Mouse (Mus musculus) frontal cortex, adult (tissue): ENCODE measurements at regions not wholly inside any gene's neighbourhood (a gene's known extent, or its start where the extent isn't known, plus 50 kb on each side); places are given as distances from the start of the nearest gene placed in this dataset.

Experiments used
- ATAC-seq: cut with Nextera tagmentation; 2 replicates; pipeline ENCODE4 v1.9.2; 2017; ENCODE audit warnings: mild to moderate bottlenecking, moderate library complexity, mixed read lengths; ENCODE audit not compliant: low TSS enrichment

DNA sequence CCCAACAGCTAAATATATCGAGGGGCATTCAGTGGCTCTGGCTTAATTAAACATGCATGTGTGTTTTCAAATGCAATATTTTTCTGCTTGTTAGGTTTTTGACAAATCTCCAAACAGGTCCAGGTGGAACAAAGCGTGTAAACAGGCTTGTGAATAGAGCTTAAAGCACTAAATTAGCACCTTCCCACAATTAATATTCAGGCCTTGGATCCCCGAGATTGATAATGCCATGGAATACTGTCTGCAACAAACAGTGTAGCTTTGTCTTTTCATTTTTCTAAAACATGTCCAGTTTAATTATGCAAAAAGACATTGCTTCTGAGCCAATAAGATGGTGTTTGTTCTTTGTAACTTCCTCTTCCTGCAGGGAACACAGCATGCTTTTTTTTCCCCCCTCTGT is 258.9 kb downstream of the Barhl2 start:
- no peak for ATAC-seq

- no peak for ATAC-seq
These were observed 266.8 kb downstream of the Barhl2 start for GRCm38 (mm10) chr5:106191141-106191540.

DNA sequence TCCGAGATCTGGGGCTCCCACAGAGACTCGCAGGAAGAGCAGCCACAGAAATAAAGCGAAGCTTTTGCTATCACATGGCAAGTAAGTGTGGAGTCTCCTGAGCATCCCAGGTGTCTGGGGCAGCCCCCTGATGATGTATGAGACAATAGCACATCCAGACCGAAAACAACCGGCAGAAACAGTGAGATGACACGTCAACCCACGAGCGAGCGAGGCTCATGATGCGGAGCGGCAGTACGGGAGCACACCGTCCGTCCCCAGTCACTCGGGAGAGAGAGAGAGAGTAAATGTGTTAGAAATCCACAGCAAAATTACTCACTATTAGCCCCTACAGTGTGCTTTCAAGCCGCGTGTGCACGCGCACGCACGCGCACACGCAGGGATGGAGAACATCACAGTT is 276.2 kb downstream of the Barhl2 start:
- no peak for ATAC-seq

DNA sequence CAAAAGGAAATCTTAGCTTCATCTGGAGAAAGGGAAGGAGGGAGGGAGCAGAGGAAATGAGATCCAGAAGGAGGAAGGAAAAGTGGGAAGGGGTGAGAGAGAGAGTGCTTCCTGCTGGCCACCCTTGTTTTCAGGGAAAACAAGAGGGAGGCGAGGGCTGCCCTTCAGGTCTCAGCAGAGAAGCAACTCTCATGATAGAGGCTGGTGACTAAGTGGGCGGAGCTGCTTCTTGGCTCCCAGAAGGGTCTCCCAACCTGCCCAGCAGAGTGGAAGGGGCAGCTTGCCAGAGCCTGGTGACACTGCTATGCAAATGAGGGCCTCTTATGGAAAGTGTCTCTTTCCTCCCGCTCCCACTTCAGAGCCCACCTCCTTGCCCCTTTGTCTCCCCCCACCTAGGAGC is 285.8 kb downstream of the Barhl2 start:
- ATAC-seq: no peak

- no peak for ATAC-seq
These were observed 287.6 kb downstream of the Barhl2 start for GRCm38 (mm10) chr5:106170405-106170804.

- no peak for ATAC-seq
These were observed 290.4 kb downstream of the Barhl2 start for GRCm38 (mm10) chr5:106167556-106167955.

- ATAC-seq: no peak
These were observed 289.9 kb downstream of the Zfp326 start for GRCm38 (mm10) chr5:106166266-106166665.

DNA sequence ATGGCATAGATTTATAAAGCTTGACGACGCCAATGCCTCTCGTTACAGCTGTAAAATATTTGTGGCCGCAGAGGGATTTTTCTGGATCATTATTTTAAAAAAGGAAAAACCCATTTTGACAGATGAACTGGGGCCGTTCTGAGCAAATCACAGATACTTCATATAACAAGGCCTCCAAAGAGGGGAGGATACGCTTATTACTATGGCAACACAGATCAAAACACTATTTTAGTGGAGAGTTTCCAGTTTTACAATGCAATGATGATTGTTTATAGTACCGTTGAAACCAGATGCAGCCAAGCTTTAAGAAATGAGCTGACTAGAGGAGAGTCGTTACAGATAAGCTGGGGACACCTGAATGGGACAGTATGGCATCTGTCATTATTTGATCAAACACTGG is 287.8 kb downstream of the Zfp326 start:
- no peak for ATAC-seq

DNA sequence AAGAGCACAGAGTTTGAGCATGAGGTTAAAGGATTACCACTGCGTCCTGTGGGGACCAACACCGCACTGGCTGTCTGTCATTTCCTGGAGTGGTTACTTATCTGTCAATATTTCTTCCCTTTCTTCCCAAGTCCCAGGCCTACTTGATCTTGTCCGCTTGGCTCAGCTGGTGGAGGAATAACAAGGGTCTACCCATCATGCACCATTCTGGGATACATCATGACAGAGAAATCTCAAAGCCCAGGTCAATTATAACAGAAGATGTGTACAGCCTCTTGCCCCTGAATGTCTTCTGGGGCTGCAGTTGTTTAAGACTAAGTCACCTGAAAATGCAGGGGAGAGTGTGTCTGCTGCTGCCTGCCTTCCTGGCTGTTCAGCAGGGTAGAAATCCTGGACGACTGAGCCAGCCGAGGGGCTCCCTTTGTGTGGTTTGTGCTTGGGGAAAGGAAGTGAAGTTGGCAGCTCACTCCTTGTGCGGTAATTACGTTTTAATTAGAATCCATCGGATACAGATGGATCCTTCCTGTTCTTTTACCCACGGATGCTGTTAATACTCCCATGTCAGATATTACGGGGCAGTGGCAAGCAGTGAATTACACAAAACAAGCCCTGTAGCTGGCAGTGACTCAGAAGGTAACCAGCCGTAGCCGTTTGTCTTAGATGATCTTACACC is 286.8 kb downstream of the Zfp326 start:
- no peak for ATAC-seq

DNA sequence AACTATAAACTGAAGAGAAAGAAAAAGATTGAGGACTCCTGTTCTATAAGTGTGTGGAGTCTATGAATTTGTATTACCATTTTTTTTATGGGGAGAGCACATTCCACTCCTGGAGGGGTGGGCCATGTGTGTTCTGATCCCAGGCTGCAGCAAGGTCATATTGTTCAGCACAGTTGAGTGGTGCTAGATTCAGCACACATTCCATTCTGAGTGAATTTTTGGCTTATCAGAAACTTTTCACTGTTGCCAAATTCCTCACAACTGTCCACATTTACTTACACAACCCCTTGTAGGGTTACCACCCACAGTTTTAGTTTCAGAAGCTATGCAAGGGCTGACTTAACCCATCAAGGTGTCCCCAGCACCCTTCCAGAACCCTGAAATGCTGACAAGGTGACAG is 262.7 kb downstream of the Zfp326 start:
- ATAC-seq: no peak

DNA sequence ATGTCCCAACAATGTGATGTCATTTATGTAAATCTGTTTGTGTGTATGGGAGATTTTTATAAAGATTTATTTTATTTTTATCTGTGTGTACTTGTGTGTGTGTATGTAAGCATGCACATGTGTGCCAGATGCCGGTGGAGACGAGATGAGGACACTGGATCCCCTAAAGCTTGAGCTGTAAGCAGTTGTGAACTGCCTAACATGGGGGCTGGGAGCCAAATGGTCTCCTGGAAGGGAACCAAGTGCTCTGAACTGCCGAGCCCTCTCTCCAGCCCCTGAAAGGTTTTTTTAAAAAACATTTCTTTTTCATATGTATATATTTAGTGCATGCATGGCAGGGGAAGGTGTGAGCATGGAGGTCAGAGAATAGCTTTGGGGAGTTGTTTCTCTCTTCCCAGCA is 246.6 kb downstream of the Zfp326 start:
- ATAC-seq: no peak

DNA sequence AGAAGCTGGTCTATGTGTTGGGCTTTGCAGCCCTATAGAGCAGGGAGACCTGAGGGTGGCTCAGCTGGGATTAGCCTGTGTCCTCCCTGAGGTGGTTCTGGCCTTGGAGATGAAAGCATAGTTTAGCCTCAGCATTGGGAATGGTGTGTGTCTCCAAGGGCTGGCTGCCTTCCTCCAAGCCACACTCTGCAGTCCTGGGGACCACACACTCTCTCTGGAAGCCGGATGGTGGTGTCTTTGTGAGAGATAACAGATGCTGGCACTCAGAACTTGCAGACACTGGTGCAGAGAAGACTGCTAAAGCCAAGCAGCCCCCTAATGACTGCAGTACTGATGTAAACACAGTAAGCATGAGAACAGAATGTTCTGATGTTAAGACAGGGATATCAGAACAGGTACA is 243.2 kb downstream of the Zfp326 start:
- ATAC-seq: no peak

- ATAC-seq: no peak
These were observed 236.8 kb downstream of the Zfp326 start for GRCm38 (mm10) chr5:106113186-106113585.

DNA sequence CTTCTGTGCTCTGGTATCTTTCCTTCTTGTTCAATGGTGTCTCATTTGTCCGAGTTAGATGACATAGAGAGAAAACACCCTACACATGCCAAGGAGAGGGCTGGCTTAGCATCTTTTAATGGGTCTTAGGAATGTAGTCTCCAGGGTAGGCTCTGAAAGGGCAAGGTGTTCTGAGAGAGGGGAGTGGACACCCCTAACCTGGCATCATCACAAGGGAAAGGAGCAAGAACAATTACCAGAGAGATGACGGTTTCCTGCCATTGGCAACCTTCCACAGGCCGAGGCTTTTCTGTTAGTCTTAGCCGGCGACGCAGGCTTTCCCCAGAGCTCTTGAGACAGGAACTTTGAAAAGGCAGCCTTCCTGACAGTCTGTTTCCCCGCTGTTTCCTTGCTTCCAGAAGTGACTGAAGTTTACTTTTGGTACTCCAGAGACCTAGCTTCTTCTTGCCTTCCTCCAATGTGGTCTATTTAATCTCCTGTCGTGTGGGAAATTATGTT is 232.2 kb downstream of the Zfp326 start:
- ATAC-seq: no peak

- no peak for ATAC-seq
These were observed 225.9 kb downstream of the Zfp326 start for GRCm38 (mm10) chr5:106102255-106102654.

DNA sequence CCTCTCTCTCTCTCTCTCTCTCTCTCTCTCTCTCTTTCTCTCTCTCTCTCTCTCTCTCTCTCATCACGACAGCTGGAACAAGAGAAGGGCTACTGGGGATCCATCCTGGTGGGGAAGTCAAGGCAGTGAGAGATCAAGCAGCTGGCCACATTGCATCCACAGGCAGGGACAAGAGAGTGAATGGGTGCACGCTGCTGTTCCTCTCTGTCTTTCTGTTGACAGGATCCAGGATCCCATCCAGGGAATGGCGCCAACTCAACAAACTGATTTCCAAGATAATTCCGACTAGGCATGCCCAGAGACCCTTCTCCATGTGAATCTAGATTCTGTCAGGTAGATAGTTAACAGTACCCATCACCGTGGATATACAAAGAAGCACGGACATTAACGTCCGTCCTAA is 222.5 kb downstream of the Zfp326 start:
- no peak for ATAC-seq

DNA sequence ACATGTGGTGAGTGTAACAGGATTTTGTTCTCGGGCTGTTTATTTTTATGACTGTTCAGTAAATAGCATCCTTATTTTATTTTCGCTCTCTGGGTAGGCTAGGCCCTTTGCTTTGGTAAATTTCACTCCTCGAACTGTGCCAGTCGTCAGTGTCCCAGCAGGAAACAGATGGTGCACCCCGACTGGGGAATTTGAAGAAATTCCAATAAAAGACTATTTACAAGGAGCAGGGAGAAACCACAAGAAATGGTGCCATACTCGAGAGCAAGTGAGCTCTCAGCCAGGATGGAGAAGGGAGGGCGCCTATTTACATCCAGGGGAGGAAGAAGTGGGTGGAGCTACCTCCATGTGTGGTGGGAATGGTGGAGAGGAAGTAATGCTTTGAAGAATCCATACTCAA is 213.0 kb downstream of the Zfp326 start:
- peak; percentile 50 for ATAC-seq

- ATAC-seq: no peak
These were observed 212.3 kb downstream of the Zfp326 start for GRCm38 (mm10) chr5:106088478-106089185.

- no peak for ATAC-seq
These were observed 207.4 kb downstream of the Zfp326 start for GRCm38 (mm10) chr5:106083786-106084185.

- no peak for ATAC-seq
These were observed 206.5 kb downstream of the Zfp326 start for GRCm38 (mm10) chr5:106082891-106083290.

DNA sequence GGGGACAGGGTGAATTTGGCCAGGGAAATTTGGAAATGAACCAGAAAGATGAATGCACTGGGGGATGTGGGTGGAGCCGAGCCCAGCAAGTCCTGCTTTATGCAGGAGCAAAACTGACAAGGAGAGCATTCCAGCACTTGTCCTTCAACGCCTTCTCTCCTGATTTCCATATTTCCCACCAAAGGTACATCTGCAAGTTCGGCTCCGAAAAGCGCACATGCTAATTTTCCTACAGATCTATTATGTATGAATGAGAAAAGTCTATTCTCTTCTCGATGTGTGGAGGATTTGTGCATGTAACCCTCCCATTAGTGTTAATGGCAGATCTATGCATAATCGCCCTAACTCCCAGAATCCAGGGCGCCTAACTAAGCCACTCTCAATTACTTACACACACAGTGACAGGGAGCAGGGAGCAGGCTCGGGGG is 190.8 kb downstream of the Zfp326 start:
- no peak for ATAC-seq

GRCm38 (mm10) chr5:106066706-106067105 is 190.3 kb downstream of the Zfp326 start:
- ATAC-seq: no peak

DNA sequence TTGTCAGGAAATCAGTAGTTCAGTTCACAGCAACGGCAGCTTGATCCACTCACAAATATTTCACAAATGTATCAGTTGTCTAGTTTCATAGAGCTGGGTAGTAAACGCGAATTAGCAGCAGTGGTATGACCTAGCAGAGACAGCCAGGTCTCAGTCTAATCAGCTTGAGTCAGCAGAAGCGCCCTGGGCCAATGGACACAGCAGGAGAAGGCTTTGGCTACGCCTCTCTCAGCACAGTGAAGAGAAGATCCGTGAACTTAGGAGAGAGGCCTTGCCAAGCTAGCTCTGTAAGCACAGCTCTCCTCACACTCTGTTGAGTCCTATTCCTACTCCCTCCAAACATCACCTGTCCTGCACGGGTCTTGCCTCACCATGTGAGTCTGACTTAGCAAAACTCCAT is 188.0 kb downstream of the Zfp326 start:
- ATAC-seq: no peak
